Mouse (Mus musculus): Measurements from ENCODE around the gene Susd2. TPM values are rescaled to one million over a fixed set of nuclear protein-coding genes. Genes with fewer than 3 reads are reported as not detected.

Susd2 gene
- polyA plus RNA-seq, 1 experiment from 2014 or later, result 8.2 TPM

DNA sequence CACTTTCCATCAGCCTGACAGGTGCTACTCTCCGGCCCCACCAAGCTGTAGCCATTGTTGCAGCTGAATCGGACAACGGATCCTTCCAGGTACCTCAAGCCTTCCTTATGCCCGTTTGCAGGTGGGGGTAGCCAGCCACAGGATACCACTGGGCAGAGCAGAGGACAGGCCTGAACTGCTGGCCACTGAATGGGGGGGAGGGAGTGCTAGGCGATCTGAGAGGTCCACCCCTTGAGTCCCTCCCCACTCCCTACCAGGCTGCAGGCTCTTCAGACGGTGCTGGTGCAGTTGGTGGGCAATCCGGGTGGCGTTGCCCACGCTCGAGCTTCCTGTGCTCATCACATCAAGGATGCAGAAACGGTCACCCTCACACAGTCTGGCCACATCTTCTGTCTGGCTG, 6.1 kb downstream of the Susd2 start:
- H3K4me1 ChIP-seq, result peaks cover 8% of the 10 kb centered on the region
- no peak for ATAC-seq (ENCODE audit: extremely low read depth, insufficient number of reproducible peaks, low FRiP score, low TSS enrichment)
- H3K9ac ChIP-seq, result no peak overlapping the region
- no peak overlapping the region for H3K27ac ChIP-seq (replicated peaks)
- WGBS, result 81% methylated on average over 11 of the region's 11 CpGs
- no peak overlapping the region for H3K4me2 ChIP-seq
- no peaks in the 10 kb centered on the region for H3K9me3 ChIP-seq
- no peaks in the 10 kb centered on the region for H3K36me3 ChIP-seq
- H3K27me3 ChIP-seq (replicated peaks), result no peaks in the 10 kb centered on the region
- no peak overlapping the region for H3K4me3 ChIP-seq

DNA sequence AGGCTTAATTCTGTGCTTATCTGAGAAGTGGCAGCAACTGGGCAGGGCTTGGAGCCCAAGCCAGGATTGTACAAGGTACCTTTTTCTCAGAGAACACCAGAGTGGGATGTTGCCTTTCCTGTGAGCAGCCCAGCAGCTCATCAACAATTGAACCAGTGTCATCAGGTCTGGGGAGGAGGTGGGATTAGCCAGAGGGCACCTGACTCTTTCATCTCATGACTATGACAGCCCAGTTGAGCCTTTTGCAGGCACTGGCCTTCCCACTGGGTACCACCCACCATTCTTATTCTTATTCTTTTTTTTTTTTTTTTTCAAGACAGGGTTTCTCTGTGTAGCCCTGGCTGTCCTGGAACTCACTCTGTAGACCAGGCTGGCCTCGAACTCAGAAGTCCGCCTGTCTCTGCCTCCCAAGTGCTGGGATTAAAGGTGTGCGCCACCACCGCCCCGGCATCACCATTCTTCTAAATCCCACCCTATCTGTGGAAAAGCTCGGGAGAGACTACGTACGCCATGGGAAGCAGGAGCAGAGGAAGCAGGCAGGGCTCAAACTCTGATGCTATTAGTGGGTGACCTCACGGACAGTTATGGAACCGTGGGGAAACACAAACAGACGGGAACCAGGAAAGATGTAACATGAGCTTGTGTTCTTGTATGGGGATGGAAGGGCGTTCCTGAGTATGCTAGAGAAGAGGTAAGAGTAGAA, 7.6 kb downstream of the Susd2 start:
- no peak for ATAC-seq (ENCODE audit: extremely low read depth, insufficient number of reproducible peaks, low FRiP score, low TSS enrichment)
- H3K9me3 ChIP-seq, result no peaks in the 10 kb centered on the region
- H3K4me1 ChIP-seq, result 0 out of 2 replicates have a peak, but pooled peaks cover 12% of the 10 kb centered on the region
- no peak overlapping the region for H3K9ac ChIP-seq
- 87% methylated on average over 12 of the region's 12 CpGs for WGBS
- no peaks in the 10 kb centered on the region for H3K36me3 ChIP-seq
- H3K4me2 ChIP-seq, result no peak overlapping the region
- no peak overlapping the region for H3K4me3 ChIP-seq
- no peaks in the 10 kb centered on the region for H3K27me3 ChIP-seq (replicated peaks)
- no peak overlapping the region for H3K27ac ChIP-seq (replicated peaks)

DNA sequence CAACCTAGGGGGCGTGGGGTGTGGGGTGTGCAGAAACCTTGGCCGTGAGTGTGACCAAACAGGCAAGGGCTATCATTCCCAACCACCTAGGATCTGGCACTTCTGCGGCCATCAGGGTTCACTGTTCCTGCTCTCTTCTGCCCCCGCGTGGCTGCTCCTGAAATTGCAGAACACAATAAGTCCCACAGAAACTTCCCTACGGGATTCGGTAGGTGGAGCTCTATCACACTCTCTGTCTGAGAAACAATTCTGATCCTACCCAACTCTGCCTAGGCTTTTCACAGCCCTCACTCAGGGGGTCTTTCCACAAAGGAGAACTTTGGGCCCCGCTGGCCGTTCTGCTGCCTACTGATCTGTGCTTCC, 8.1 kb downstream of the Susd2 start:
- 2% methylated on average over 9 of the region's 9 CpGs for WGBS
- Histone ChIP-seq H3K4me1 (0 out of 2 replicates have a peak, but pooled peaks cover 12% of the 10 kb centered on the region), H3K4me3 (no peak overlapping the region), H3K4me2 (no peak overlapping the region), H3K27me3 (replicated peaks) (no peaks in the 10 kb centered on the region), H3K9me3 (no peaks in the 10 kb centered on the region), H3K36me3 (no peaks in the 10 kb centered on the region), H3K9ac (no peak overlapping the region), H3K27ac (replicated peaks) (no peak overlapping the region)
- ATAC-seq (ENCODE audit: extremely low read depth, insufficient number of reproducible peaks, low FRiP score, low TSS enrichment), result no peak

DNA sequence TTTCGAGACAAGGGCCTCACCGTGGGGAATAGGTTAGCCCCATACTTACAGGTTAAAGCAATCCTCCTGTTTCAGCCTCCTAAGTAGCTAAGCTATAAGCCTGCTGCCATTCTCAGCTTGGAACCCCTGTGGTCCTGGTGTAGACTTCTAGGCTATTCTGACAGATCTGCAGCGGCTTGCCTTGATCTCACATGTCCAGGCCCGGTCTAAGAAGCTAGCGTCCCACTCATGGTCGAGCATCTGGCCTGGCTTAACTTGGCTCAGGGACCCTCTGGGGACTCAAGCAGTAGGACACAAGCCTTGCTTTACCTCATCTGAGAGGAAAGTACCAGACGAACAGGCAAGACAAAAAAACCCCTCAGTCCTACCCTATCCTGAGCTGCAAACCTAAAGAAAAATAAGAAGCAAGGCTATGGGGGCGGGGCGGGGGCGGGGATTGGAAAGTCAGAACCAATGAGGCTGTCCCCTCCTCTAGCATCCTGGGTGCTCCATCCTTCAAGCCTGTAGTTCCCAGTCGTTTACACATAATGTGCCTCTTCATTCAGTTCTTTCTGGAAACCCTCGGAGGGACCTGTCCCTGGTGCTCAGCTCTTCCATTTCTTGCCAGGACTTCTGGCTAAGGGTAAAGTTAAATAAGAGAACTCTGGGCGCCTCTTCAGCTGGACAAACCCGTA, 8.7 kb downstream of the Susd2 start:
- H3K4me3 ChIP-seq, result no peak overlapping the region
- H3K9me3 ChIP-seq, result no peaks in the 10 kb centered on the region
- H3K27ac ChIP-seq (replicated peaks), result no peak overlapping the region
- H3K36me3 ChIP-seq, result no peaks in the 10 kb centered on the region
- no peaks in the 10 kb centered on the region for H3K27me3 ChIP-seq (replicated peaks)
- no peak overlapping the region for H3K9ac ChIP-seq
- no peak for ATAC-seq (ENCODE audit: extremely low read depth, insufficient number of reproducible peaks, low FRiP score, low TSS enrichment)
- H3K4me1 ChIP-seq, result 0 out of 2 replicates have a peak, but pooled peaks cover 12% of the 10 kb centered on the region
- WGBS, result 58% methylated on average over 14 of the region's 14 CpGs
- H3K4me2 ChIP-seq, result no peak overlapping the region

DNA sequence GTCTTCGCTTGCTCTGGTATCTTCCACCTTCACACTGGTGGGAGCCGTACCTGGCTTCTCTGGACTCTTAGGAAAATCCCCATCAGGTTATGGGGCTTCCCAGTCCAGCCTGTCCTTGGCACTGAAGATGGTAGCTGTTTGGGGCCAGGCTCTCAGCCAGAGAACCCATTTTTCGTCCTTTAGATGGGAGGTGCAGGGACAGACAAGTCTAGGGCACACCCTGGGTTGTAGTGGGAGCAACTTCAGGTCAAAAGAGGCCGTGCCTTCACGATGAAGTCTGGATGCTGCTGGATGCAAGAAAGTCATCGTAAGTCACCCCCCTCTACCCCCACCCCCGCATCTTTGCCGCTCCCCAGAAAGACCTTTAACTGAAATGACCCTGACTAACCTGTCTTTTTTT, 9.2 kb downstream of the Susd2 start:
- 84% methylated on average over 8 of the region's 8 CpGs for WGBS
- no peak for ATAC-seq (ENCODE audit: extremely low read depth, insufficient number of reproducible peaks, low FRiP score, low TSS enrichment)
- H3K4me1 ChIP-seq, result 0 out of 2 replicates have a peak, but pooled peaks cover 12% of the 10 kb centered on the region
- no peaks in the 10 kb centered on the region for H3K9me3 ChIP-seq
- H3K4me3 ChIP-seq, result no peak overlapping the region
- H3K9ac ChIP-seq, result no peak overlapping the region
- H3K27me3 ChIP-seq (replicated peaks), result no peaks in the 10 kb centered on the region
- no peak overlapping the region for H3K4me2 ChIP-seq
- no peaks in the 10 kb centered on the region for H3K36me3 ChIP-seq
- no peak overlapping the region for H3K27ac ChIP-seq (replicated peaks)

DNA sequence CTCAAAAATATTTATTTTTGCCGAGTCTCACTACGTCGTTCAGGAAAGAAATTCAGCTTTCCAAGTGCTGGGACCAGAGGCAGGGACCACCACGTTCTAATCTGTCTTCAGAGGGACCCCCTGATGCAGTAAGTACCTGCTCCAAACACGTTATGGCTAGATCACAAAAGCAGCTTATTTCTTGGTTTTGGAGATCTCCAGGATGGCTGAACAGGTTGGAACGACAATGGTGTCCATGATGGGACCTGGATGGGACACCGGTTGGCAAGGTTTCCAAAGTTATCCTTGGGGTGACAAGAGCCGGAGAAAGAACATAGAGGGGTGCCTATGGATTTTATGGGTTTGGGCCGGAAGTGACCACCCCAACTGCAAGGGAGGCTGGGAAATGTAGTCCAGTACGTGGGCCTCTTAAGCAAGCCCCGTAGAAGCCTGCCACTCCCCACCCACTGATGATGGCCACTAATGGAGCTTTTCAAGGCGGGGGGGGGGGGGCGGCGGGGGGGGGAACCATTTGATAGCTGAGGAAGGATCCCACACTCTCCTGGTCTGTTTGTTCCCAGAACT, 10.2 kb downstream of the Susd2 start:
- H3K36me3 ChIP-seq, result no peaks in the 10 kb centered on the region
- no peak overlapping the region for H3K9ac ChIP-seq
- ATAC-seq (ENCODE audit: extremely low read depth, insufficient number of reproducible peaks, low FRiP score, low TSS enrichment), result no peak
- H3K4me2 ChIP-seq, result no peak overlapping the region
- 0 out of 2 replicates have a peak, but pooled peaks cover 12% of the 10 kb centered on the region for H3K4me1 ChIP-seq
- no peaks in the 10 kb centered on the region for H3K9me3 ChIP-seq
- 81% methylated on average over 11 of the region's 14 CpGs for WGBS
- no peak overlapping the region for H3K27ac ChIP-seq (replicated peaks)
- H3K4me3 ChIP-seq, result no peak overlapping the region
- no peaks in the 10 kb centered on the region for H3K27me3 ChIP-seq (replicated peaks)

DNA sequence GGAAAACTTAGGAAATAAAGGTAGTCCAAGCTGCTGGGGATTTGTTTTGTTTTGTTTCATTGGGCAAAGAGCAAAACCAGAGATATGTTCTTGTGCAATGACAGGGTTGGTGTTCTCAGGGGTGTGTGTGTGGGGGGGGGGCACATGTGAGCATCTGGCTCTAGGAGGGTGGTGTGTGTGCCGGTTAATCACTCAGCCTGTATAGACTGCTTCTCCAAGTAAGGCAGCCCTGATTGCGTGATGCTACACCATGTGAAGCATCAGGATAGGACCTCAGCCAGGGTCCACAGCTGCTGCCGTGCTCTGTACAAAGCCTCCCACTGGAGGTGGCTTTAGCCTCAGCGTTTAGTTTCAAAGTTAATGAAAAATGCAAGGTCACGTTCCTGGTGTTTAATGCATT, 10.8 kb downstream of the Susd2 start:
- Histone ChIP-seq H3K36me3 (no peaks in the 10 kb centered on the region), H3K9me3 (no peaks in the 10 kb centered on the region), H3K9ac (no peak overlapping the region), H3K4me1 (0 out of 2 replicates have a peak, but pooled peaks cover 12% of the 10 kb centered on the region), H3K4me3 (no peak overlapping the region), H3K4me2 (no peak overlapping the region), H3K27ac (replicated peaks) (no peak overlapping the region), H3K27me3 (replicated peaks) (no peaks in the 10 kb centered on the region)
- no peak for ATAC-seq (ENCODE audit: extremely low read depth, insufficient number of reproducible peaks, low FRiP score, low TSS enrichment)
- WGBS, result 77% methylated on average over 5 of the region's 5 CpGs

DNA sequence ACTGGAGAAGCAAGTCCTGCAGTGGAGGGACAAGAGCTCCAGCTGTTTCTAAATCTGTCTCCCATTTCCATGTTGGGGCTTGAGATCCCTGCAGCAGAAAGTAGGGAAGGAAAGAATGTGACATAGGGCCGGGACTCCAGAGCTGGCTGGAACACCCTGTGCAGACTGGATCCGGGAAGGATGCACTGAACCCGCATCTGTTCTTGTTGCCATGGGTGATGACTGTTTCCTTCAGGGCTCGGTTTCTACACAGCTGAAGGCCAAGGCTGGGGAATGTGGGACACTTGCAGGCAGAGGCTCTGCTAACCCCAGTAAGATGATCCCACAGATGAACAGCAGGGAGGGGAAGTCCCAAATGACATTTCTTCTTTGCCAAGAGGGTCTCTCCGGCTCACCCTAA, 11.2 kb downstream of the Susd2 start:
- H3K27me3 ChIP-seq (replicated peaks), result no peaks in the 10 kb centered on the region

DNA sequence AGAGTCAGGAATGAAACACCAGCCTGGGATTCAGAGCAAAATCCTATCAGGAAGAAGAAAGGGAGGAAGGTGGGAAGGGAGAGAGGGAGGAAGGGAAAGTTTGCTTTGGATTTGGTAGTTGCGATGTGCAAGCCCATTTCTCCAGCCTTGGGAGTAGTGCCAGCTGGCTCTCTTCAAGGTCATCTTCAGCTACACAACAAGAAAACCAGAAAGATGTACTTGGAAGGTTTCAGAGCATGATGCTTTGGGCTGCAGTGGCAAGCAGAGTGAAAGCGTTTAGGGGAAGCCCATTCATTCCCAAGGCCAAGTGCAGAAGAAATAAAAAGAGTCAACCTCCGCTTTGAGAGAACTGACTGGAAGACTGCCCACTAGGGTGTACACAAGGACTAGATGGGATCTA, 16.3 kb downstream of the Susd2 start:
- ATAC-seq (ENCODE audit: extremely low read depth, insufficient number of reproducible peaks, low FRiP score, low TSS enrichment), result no peak
- H3K4me1 ChIP-seq, result peaks cover 7% of the 10 kb centered on the region; the same call in 1 of the 2 replicates
- H3K4me3 ChIP-seq, result no peak overlapping the region
- no peak overlapping the region for H3K27ac ChIP-seq (replicated peaks)
- no peaks in the 10 kb centered on the region for H3K27me3 ChIP-seq (replicated peaks)
- H3K36me3 ChIP-seq, result no peaks in the 10 kb centered on the region
- H3K4me2 ChIP-seq, result no peak overlapping the region
- H3K9ac ChIP-seq, result no peak overlapping the region
- no peaks in the 10 kb centered on the region for H3K9me3 ChIP-seq
- WGBS, result 78% methylated on average over 3 of the region's 3 CpGs

More for the DNA sequence above, 11.2 kb downstream of the Susd2 start:
- Histone ChIP-seq H3K4me3 (no peak overlapping the region), H3K36me3 (no peaks in the 10 kb centered on the region), H3K9ac (no peak overlapping the region), H3K9me3 (no peaks in the 10 kb centered on the region), H3K27ac (replicated peaks) (no peak overlapping the region), H3K4me1 (0 out of 2 replicates have a peak, but pooled peaks cover 12% of the 10 kb centered on the region), H3K4me2 (no peak overlapping the region)
- no peak for ATAC-seq (ENCODE audit: extremely low read depth, insufficient number of reproducible peaks, low FRiP score, low TSS enrichment)
- WGBS, result 38% methylated on average over 5 of the region's 5 CpGs

DNA sequence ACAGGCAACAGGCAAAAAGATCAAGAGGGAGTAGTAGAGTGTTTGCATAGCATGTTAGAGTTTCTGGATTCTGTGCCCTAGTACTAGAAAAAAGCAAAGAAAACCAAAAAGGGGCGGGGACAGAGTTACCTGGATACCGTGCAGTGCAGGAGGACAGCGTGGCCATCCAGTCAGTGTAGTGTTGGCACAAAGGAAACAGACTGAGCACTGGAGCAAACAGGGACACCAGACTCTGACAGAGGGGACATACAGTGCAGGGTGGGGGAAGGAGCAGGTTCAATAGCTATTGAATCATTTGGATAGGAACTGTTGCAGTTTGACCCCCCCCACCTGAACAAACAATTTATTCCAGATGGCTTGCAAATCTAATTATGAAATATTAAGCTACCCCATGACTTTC, 16.8 kb downstream of the Susd2 start:
- Histone ChIP-seq H3K4me1 (peaks cover 3% of the 10 kb centered on the region; the same call in 1 of the 2 replicates), H3K4me3 (no peak overlapping the region), H3K27me3 (replicated peaks) (no peaks in the 10 kb centered on the region), H3K27ac (replicated peaks) (no peak overlapping the region), H3K9me3 (0 out of 2 replicates have a peak, but pooled peaks cover 2% of the 10 kb centered on the region), H3K4me2 (no peak overlapping the region), H3K36me3 (no peaks in the 10 kb centered on the region), H3K9ac (no peak overlapping the region)
- ATAC-seq (ENCODE audit: extremely low read depth, insufficient number of reproducible peaks, low FRiP score, low TSS enrichment), result no peak
- 60% methylated on average over 3 of the region's 3 CpGs for WGBS

DNA sequence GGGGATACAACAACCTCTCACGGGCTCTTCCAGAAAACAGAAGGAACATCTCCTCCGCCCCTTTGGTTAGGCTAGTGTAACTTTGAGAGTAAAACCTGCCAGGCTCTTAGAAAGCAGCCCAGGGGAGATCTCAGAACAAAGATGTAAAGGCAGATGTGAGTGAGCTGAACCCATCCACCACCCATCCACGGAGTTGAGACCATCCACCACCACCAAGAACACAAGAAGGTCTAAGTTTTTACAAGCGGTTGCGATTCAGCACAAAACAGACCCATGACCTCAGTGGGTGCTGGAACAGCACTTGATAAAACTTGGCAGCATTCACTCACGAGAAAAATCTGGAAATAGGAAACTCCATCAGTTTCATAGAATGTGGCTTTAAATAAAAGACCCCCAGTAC, 17.9 kb downstream of the Susd2 start:
- 47% methylated on average over 6 of the region's 6 CpGs for WGBS

More for the DNA sequence above, 17.9 kb downstream of the Susd2 start:
- Histone ChIP-seq H3K36me3 (no peaks in the 10 kb centered on the region), H3K4me2 (no peak overlapping the region), H3K4me3 (no peak overlapping the region), H3K9ac (no peak overlapping the region), H3K27ac (replicated peaks) (no peak overlapping the region), H3K9me3 (0 out of 2 replicates have a peak, but pooled peaks cover 4% of the 10 kb centered on the region), H3K4me1 (peaks cover 3% of the 10 kb centered on the region; the same call in 1 of the 2 replicates), H3K27me3 (replicated peaks) (no peaks in the 10 kb centered on the region)
- ATAC-seq (ENCODE audit: extremely low read depth, insufficient number of reproducible peaks, low FRiP score, low TSS enrichment), result no peak

Measured in heart, embryonic 13.5 days (tissue).